Mouse (Mus musculus): ENCODE data around the gene Fat2. TPM values are rescaled to one million over a fixed set of nuclear protein-coding genes. Genes with fewer than 3 reads are reported as not detected.
A peak's percentile ranks its signal among the peaks of the same experiment; 100 is the strongest.

Fat2 gene
- polyA plus RNA-seq, 1 experiment from 2014 or later: 0.05 TPM

DNA sequence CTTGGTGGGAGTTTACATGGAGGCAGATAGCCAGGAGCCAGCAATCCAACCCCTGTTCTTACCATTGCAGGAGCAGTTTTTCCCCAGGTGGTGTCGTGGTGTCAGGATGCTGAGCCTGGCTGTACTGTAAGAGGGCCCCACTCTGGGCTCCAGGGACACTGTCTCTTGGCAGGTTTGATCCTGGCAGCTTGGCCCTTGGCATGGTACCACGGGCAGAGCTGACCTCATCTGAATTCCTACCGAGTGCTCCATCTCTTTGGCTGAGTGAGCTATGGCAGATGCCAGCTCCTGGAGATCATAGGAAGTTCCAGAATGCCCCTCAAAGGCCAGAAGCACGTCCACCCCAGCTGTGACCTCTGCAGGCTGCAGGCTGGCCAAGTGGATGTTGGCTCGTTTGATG is 74.4 kb downstream of the Fat2 start:
- no peak overlapping the region for H3K27ac ChIP-seq
- DNase-seq (ENCODE audit: low spot score) (no peak), ATAC-seq (replicated peaks; ENCODE audit: low FRiP score, low read depth) (no peak)
- H3K4me2 ChIP-seq (ENCODE audit: low read length): no peak overlapping the region
- H3K4me3 ChIP-seq (replicated peaks; ENCODE audit: low read depth, low read length): no peak overlapping the region
- no peaks in the 10 kb centered on the region for H3K27me3 ChIP-seq (ENCODE audit: insufficient read depth, low read length)
- no peaks in the 10 kb centered on the region for H3K4me1 ChIP-seq (replicated peaks; ENCODE audit: insufficient read depth, low read length)
- no peaks in the 10 kb centered on the region for H3K9me3 ChIP-seq (replicated peaks; ENCODE audit: low read length)
- WGBS: 57% methylated on average over 5 of the region's 5 CpGs
- H3K9ac ChIP-seq (ENCODE audit: low read depth, low read length): no peak overlapping the region
- no peak for TF ChIP-seq CTCF (IDR thresholded peaks at IDR 0.05; ENCODE audit: low read depth)
- H3K36me3 ChIP-seq (ENCODE audit: insufficient read depth, low read length): no peaks in the 10 kb centered on the region

- WGBS: 92% methylated on average over 4 of the region's 4 CpGs
- no peaks in the 10 kb centered on the region for H3K36me3 ChIP-seq (ENCODE audit: insufficient read depth, low read length)
- H3K27ac ChIP-seq: no peak overlapping the region
- no peak overlapping the region for H3K4me3 ChIP-seq (replicated peaks; ENCODE audit: low read depth, low read length)
- no peaks in the 10 kb centered on the region for H3K4me1 ChIP-seq (replicated peaks; ENCODE audit: insufficient read depth, low read length)
- DNase-seq (ENCODE audit: low spot score): no peak
- no peaks in the 10 kb centered on the region for H3K9me3 ChIP-seq (replicated peaks; ENCODE audit: low read length)
- no peaks in the 10 kb centered on the region for H3K27me3 ChIP-seq (ENCODE audit: insufficient read depth, low read length)
- TF ChIP-seq CTCF (IDR thresholded peaks at IDR 0.05; ENCODE audit: low read depth): no peak
- no peak overlapping the region for H3K4me2 ChIP-seq (ENCODE audit: low read length)
- H3K9ac ChIP-seq (ENCODE audit: low read depth, low read length): no peak overlapping the region
- no peak for ATAC-seq (replicated peaks; ENCODE audit: low FRiP score, low read depth)
These were observed 75.3 kb downstream of the Fat2 start for GRCm38 (mm10) chr11:55261105-55261504.

DNA sequence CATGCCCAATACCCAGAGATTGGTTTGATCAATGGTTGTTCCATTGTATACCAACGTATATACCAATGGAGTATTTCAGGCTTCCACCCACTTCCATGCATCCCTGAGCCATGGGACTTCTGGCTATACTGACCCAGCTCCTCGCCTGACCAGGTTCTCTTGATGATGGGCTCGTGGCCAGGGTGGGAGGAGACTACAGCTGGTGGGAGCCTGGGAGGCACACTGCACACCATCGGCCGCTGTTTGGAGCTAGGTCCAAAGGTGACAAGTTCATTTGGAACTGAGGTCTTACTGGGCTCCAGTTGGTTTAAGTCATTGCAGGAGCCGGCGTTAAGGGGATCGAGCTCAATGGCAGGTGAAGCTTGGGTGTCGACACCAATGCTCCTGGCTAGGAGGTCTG is 83.0 kb downstream of the Fat2 start:
- no peak for DNase-seq (ENCODE audit: low spot score)
- Histone ChIP-seq H3K36me3 (ENCODE audit: insufficient read depth, low read length) (no peaks in the 10 kb centered on the region), H3K9me3 (replicated peaks; ENCODE audit: low read length) (no peaks in the 10 kb centered on the region), H3K4me1 (replicated peaks; ENCODE audit: insufficient read depth, low read length) (no peaks in the 10 kb centered on the region), H3K27ac (no peak overlapping the region), H3K4me3 (replicated peaks; ENCODE audit: low read depth, low read length) (no peak overlapping the region), H3K4me2 (ENCODE audit: low read length) (no peak overlapping the region), H3K27me3 (ENCODE audit: insufficient read depth, low read length) (no peaks in the 10 kb centered on the region), H3K9ac (ENCODE audit: low read depth, low read length) (no peak overlapping the region)
- no peak; the same call in 1 of the 2 replicates for ATAC-seq (replicated peaks; ENCODE audit: low FRiP score, low read depth)
- TF ChIP-seq CTCF (IDR thresholded peaks at IDR 0.05; ENCODE audit: low read depth): no peak
- 82% methylated on average over 9 of the region's 9 CpGs for WGBS

GRCm38 (mm10) chr11:55250527-55250926 is 85.8 kb downstream of the Fat2 start:
- no peak overlapping the region for H3K27ac ChIP-seq
- DNase-seq (ENCODE audit: low spot score) (peak; percentile 16), ATAC-seq (replicated peaks; ENCODE audit: low FRiP score, low read depth) (no peak)
- WGBS: 34% methylated on average over 6 of the region's 6 CpGs
- H3K36me3 ChIP-seq (ENCODE audit: insufficient read depth, low read length): no peaks in the 10 kb centered on the region
- H3K9me3 ChIP-seq (replicated peaks; ENCODE audit: low read length): no peaks in the 10 kb centered on the region
- no peaks in the 10 kb centered on the region for H3K27me3 ChIP-seq (ENCODE audit: insufficient read depth, low read length)
- H3K4me3 ChIP-seq (replicated peaks; ENCODE audit: low read depth, low read length): no peak overlapping the region
- no peak overlapping the region for H3K4me2 ChIP-seq (ENCODE audit: low read length)
- H3K4me1 ChIP-seq (replicated peaks; ENCODE audit: insufficient read depth, low read length): no peaks in the 10 kb centered on the region
- H3K9ac ChIP-seq (ENCODE audit: low read depth, low read length): no peak overlapping the region
- TF ChIP-seq CTCF (IDR thresholded peaks at IDR 0.05; ENCODE audit: low read depth): no peak

DNA sequence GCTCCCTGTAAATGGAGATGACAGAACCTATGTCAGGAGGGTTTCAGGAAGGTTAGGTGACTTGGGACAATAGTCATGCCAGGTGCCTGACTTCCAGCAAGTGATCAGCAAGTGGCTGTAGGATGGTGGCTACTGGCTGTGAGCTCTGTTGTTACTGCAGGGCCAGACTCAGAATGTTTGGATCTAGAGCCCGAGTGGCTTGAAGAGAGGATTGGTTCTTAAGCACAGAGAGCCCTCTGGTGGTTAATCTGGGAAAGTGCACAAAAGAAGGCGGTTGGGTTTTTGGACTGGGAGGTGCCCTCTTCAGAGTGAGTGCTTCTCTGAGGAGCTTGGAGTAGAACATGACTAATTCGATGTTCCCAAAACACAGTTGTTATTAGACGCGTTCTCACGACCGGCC is 95.8 kb downstream of the Fat2 start:
- Histone ChIP-seq H3K9ac (ENCODE audit: low read depth, low read length) (no peak overlapping the region), H3K4me1 (replicated peaks; ENCODE audit: insufficient read depth, low read length) (no peaks in the 10 kb centered on the region), H3K4me2 (ENCODE audit: low read length) (no peak overlapping the region), H3K27ac (no peak overlapping the region), H3K27me3 (ENCODE audit: insufficient read depth, low read length) (no peaks in the 10 kb centered on the region), H3K9me3 (replicated peaks; ENCODE audit: low read length) (no peaks in the 10 kb centered on the region), H3K36me3 (ENCODE audit: insufficient read depth, low read length) (no peaks in the 10 kb centered on the region), H3K4me3 (replicated peaks; ENCODE audit: low read depth, low read length) (no peak overlapping the region)
- ATAC-seq (replicated peaks; ENCODE audit: low FRiP score, low read depth): no peak
- peak; percentile 84 for TF ChIP-seq CTCF (IDR thresholded peaks at IDR 0.05; ENCODE audit: low read depth)
- DNase-seq (ENCODE audit: low spot score): peak; percentile 89
- WGBS: 53% methylated on average over 7 of the region's 7 CpGs

DNA sequence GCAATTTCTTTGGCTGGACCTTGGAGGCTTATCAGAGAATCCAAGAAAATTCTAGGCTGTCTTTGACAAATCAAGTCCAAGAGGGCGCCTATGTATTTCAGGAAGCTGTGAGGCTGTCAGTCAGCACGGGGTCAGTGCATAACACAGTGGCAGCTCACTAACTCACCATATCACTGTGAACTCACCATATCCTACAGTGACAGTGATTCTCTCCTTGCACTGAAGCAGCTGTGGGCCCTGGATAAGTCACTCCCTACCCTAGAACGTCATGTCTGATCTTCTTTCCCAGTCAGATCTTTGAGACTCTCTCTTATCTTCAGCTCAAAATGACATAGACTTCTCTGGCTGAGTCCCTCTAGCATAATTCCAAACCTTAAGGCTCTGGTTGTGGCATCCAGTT is 96.9 kb downstream of the Fat2 start:
- 75% methylated on average over 3 of the region's 3 CpGs for WGBS
- 0 out of 2 replicates have a peak, but pooled peaks cover 2% of the 10 kb centered on the region for H3K36me3 ChIP-seq (ENCODE audit: insufficient read depth, low read length)
- no peak overlapping the region for H3K9ac ChIP-seq (ENCODE audit: low read depth, low read length)
- H3K27ac ChIP-seq: no peak overlapping the region
- no peak for DNase-seq (ENCODE audit: low spot score)
- no peaks in the 10 kb centered on the region for H3K4me1 ChIP-seq (replicated peaks; ENCODE audit: insufficient read depth, low read length)
- no peaks in the 10 kb centered on the region for H3K27me3 ChIP-seq (ENCODE audit: insufficient read depth, low read length)
- no peak overlapping the region for H3K4me3 ChIP-seq (replicated peaks; ENCODE audit: low read depth, low read length)
- no peak for TF ChIP-seq CTCF (IDR thresholded peaks at IDR 0.05; ENCODE audit: low read depth)
- H3K9me3 ChIP-seq (replicated peaks; ENCODE audit: low read length): no peaks in the 10 kb centered on the region
- no peak for ATAC-seq (replicated peaks; ENCODE audit: low FRiP score, low read depth)
- no peak overlapping the region for H3K4me2 ChIP-seq (ENCODE audit: low read length)

DNA sequence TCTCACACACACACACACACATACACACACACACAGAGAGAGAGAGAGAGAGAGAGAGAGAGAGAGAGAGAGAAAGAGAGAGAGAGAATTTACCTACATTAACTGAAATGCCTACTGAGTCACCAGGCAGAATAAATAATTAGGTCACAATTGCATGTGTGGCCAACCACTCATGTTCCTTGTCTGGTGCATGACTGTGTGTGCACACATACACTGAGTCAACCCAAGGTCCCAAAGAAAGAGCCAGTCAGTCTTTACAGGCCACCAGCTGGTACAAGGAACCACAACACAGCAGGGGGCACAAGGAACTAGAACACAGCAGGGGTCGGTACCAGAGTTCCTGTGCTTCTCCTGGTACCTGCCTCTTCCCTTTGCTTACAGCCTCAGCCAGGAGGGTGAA is 99.5 kb downstream of the Fat2 start:
- no peaks in the 10 kb centered on the region for H3K9me3 ChIP-seq (replicated peaks; ENCODE audit: low read length)

More for the DNA sequence above, 99.5 kb downstream of the Fat2 start:
- Histone ChIP-seq H3K36me3 (ENCODE audit: insufficient read depth, low read length) (0 out of 2 replicates have a peak, but pooled peaks cover 4% of the 10 kb centered on the region), H3K27me3 (ENCODE audit: insufficient read depth, low read length) (no peaks in the 10 kb centered on the region), H3K9ac (ENCODE audit: low read depth, low read length) (no peak overlapping the region), H3K4me1 (replicated peaks; ENCODE audit: insufficient read depth, low read length) (no peaks in the 10 kb centered on the region), H3K4me3 (replicated peaks; ENCODE audit: low read depth, low read length) (no peak overlapping the region), H3K27ac (no peak overlapping the region), H3K4me2 (ENCODE audit: low read length) (no peak overlapping the region)
- WGBS: 53% methylated on average over 1 of the region's 1 CpGs
- ATAC-seq (replicated peaks; ENCODE audit: low FRiP score, low read depth): no peak
- no peak for DNase-seq (ENCODE audit: low spot score)
- no peak for TF ChIP-seq CTCF (IDR thresholded peaks at IDR 0.05; ENCODE audit: low read depth)
